Mouse (Mus musculus): Measurements from ENCODE around the gene Prrc2a.
"Not testable (repeated sequence)": the region's sequence is repeated elsewhere in the genome, so short reads cannot be mapped to it uniquely, and the experiment has no call there.

Gene Prrc2a

DNA sequence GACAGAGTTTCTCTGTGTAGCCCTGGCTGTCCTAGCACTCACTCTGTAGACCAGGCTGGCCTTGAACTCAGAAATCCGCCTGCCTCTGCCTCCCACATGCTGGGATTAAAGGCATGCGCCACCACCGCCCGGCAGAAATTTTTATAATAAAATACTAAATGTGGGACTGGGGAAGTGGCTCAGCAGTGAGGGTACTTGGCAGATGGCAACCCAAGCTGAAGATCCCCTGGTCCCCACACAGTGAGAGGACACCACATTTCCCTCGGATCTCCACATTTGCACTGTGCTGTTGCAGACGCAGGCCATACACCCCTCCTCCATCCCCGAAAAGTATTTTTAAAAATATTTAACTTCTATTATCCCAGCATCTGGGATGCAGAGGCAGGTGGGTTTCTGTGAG, 31.2 kb downstream of the Prrc2a start:
- DNase-seq (ENCODE audit: inconsistent ontology term), result no peak

DNA sequence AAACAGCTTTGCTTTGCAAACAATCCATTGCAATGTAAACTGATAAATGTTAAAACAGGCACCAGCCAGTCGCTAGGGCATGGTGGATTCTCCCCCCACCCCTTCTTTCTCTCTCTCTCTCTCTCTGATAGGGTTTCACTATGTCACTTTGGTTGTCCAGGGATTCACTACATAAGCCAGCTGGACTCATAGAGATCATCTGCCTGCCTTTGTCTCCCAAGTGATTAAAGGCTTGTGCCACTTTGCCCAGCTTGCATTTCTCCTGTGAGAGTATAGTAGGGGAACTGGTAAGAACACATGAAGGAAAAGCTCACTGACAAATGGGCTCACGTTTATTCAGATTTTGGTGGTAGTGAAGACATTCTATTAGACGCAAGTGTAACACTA, 32.5 kb downstream of the Prrc2a start:
- DNase-seq (ENCODE audit: inconsistent ontology term), result no peak

DNA sequence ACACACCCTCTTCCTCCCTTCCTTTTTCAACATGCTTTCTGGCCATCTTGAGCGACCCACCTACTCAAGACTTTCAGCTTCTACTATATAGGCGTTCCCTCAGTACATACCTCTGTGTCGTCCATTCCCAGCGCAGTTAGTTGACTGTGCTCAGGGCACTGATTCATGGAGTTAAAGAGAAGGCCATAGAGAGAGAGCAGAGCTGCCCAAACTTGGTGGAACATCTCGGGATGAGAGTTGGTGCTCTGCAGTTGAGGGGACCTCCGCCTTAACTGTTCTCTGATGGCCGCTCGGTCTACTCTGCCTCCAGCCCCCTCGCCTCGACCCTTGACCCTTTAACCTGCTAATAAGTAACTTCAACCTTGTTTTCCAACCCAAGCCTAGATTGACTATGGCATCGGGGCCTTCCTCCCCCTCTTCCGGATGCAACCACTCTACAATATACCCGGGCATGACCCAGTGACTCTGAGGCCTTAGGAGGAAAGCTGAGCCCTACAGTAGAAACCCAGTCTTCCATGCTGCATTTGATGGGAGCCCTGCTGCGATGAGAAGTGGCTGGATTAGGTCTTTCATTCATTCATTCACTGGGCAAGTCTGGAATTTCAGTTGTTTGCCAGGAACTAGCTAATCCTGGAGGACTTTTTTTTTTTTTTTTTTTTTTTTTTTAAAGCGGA, 33.1 kb downstream of the Prrc2a start, which contains the start of gene Apom:
Gene Apom (minus strand): TSS at position 551 of the 674 bp plus-strand sequence.
- no peak for DNase-seq (ENCODE audit: inconsistent ontology term)

DNA sequence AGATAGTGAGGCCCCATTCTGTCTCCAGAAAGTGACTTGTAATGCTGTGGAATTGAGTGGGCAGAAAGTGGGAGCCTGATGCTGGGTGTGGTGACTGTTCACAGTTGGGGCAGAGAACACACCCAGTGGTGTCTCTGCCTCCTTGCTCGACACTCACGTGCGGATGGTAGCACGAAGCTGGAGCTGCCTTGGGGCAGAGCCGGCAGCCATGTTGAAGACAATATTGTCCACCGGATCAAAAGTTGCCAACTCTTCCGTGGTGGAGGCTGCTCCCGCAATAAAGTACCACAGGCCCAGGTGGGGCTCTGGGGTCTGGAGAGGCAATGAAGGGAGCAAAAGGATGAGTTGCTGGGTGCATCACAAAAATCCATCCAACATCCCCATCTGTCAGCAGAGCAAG, 33.7 kb downstream of the Prrc2a start:
- DNase-seq (ENCODE audit: inconsistent ontology term), result no peak

DNA sequence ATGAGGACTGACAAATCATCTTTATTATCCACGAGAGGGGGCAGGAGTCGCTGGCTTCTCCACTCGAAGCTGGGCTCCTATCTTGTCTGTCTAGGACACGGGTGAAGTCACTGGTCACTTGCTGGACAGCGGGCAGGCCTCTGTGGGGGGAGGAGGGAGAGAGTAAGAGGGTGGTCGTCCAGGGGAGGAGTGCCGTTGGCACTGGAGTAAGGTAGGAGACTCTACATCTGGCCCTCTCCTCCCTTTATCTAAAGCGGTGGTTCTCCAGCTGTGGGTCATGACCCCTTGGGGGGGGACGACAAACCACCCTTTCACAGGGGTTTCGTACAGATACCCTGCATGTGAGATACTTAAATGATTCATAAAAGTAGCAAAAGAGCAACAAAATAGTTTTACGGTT, 35.7 kb downstream of the Prrc2a start:
- DNase-seq (ENCODE audit: inconsistent ontology term), result no peak

DNA sequence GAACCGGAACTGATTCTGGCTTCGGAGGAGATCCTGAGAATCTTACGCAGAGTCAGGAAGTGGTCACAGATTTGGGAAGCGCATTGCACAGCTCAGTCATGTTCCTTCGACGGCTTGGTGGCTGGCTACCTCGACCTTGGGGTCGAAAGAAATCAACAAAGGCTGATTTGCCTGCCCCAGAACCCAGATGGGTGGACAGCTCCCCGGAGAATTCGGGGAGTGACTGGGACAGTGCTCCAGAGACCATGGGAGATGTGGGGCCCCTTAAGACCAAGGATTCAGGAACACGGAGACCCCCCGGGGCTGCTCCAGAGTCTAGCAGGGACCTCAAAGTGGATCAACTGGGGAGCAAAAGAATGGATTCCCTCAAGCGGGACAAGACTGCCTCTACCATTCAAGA, 37.7 kb downstream of the Prrc2a start:
- DNase-seq (ENCODE audit: inconsistent ontology term), result no peak

DNA sequence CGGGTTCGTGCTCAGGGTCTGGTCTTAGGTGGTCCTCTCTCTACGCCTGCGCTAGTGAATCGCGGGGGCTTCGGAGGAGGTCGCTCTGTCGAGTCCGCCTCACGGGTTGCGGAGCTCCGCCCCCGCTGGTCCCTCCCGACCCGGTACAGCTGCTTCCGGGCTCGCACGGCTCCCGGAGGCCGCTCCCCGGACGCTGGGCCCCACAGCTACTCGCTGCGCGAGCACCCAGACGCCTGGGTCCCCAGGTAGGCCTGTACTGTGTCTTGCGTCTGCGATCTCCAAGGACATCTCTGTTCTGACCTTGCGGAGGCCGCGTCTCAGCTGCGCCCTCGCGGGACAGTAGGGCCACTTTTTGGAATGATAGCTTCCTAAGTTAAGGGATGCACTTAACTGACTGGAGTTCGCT, 38.5 kb downstream of the Prrc2a start, which contains the start of gene D17H6S53E:
Gene D17H6S53E (plus strand): TSS at position 168 of the 406 bp plus-strand sequence.
- peak; percentile 76 for DNase-seq (ENCODE audit: inconsistent ontology term)

DNA sequence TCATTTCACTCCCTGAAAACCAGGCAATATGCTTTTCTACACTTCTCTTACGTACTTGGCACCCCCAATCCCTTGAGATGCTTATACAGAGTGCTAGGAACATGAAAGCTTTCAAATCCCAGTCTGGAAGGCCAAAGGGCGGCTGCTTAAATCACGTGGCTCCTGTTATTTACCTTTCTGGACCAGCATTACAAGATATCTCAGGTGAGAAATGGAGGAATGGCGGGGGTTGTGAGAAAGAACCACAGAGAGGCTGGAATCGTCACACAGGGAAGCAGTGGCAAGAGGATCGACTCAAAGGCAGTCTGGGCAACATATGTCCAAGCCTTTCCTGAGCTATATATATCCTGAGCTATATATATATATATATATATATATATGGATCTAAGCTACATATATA, 39.1 kb downstream of the Prrc2a start:
- DNase-seq (ENCODE audit: inconsistent ontology term), result no peak

DNA sequence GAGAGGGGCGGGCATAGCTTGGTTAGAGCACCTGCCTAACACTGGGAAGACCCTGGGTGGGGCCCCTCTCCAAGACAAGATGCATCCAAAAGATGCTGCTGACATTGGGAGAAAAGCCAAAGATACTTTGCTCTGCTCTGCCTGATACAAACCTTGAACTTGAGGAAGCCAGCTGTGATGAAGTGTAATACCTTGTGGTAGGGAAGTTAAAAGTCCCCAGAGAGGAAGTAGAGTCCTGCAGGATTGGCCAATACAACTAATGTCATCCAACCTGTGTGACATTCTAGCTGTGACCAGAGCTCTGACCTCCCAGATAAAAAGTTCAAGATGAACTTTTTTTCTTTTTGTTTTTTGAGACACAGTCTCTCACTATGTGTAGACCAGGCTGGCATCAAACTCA, 39.6 kb downstream of the Prrc2a start:
- no peak for DNase-seq (ENCODE audit: inconsistent ontology term)

DNA sequence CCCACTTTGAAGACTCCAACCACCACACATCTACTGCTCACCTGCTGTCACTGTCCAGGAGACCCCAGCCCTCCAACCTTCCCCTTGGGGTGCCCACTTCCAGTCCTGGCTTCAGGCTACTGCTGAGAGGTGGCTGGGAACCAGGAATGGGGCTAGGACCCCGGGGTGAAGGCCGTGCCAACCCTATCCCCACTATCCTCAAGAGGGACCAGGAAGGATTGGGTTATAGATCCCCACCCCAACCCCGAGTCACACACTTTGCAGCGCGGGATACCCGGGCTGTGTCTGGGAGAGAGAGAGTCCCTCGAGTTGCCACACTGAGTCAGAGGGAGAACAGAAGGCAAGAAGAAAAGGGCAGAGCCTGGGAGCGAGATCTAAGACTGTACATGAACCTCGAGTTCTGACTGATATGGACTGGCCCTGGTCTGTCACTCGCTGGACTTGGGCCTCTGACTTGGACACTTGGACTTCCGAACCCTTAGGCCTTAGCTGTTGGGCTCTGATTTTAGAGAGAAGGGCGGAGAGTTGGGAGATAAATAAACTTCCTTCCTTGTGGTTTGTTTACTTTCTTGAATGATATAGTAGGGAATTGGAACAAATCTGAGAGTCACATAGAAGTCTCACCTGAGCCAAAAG, 40.3 kb downstream of the Prrc2a start:
- not testable (repeated sequence) for DNase-seq (ENCODE audit: inconsistent ontology term)

DNA sequence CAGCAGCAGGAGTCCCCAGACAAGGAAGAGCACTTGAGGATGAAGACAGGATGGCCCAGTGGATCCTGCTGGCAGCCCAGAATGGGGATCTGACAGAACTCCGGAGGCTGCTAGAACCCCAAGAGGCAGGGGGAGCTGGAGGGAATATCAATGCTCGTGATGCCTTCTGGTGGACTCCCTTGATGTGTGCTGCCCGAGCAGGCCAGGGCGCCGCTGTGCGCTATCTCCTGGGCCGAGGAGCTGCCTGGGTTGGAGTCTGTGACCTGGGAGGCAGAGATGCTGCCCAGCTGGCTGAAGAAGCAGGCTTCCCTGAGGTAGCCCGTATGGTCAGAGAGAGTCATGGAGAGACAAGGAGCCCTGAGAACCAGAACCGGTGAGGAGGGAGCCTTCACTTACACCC, 41.4 kb downstream of the Prrc2a start:
- not testable (repeated sequence) for DNase-seq (ENCODE audit: inconsistent ontology term)

DNA sequence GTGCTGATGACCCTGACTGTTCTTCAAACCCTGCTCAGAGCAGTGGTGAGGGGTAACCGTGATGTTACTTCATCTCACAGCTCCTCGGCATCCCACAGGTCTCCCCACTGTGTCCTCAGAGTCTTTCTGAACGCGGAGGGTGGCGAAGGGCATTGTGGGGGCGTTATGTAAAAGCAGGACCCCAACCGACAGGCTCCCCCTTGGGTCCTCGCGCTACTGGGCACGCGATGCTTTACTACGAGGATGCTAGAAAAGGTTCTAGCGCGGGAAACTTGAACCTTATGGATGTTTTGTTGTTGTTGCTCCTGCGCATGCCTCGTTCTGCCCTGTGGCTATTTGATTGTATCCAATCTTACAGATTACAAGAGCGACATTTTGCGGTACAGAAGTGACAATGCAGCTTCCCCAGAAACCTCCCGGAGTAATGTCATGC, 42.8 kb downstream of the Prrc2a start, which contains the start of gene Csnk2b:
Gene Csnk2b (minus strand): TSS at position 183 of the 433 bp plus-strand sequence.
- DNase-seq (ENCODE audit: inconsistent ontology term), result peak; percentile 76

DNA sequence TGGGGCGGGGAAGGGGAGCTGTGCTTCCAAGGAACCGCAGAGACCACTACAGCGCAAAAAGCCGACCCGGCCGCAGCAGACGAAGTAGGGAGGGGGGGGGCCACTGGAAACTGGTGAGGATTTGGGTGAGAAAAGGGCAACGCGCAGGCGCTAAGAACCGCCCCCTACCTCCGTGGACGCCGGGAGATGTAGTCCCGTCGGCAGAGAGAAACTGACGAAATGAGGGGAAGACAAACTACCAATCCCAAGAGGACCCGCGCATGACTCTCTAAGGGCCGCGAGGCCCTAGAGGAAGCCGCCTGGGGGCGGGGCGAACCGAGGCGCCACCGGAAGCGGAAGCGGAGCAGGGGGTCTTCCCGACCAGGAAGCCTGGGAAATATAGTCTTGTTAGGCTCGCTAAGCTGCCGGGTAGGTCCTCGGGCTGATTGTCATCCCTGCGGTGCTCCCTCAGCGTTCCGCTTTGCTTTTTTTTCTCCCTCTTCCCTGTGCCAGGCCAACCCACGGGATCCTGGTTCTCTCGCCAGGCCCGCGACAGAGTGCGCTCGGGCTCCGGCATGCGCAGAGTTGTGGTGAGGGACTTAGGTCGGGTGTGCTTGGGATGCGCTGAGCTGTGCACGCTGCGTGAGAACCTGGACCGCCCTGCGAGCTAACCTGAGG, 43.4 kb downstream of the Prrc2a start, which contains the start of gene Gpank1:
Gene Gpank1 (plus strand): TSS at position 313 of the 657 bp plus-strand sequence.
- DNase-seq (ENCODE audit: inconsistent ontology term), result peak; percentile 99

DNA sequence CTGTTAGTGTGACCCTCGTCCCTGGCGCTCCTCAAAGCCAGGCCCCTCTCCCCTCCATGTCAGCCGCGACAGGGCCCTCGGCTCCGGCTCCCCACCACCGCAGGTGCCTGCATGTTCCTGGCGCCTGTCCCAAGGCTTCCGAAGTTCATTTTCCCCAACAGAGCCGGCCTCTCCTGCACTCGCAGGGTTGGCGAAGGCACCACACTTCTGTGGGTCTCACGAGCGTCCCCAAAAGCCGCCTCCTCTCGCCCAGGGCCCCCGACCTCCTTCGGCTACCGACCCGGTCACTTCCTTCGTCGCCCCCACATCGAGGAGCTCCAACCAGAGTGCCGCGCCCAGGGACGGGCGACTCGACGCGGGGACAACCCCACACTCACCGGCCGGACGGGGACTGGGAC, 44.0 kb downstream of the Prrc2a start:
- DNase-seq (ENCODE audit: inconsistent ontology term), result no peak

DNA sequence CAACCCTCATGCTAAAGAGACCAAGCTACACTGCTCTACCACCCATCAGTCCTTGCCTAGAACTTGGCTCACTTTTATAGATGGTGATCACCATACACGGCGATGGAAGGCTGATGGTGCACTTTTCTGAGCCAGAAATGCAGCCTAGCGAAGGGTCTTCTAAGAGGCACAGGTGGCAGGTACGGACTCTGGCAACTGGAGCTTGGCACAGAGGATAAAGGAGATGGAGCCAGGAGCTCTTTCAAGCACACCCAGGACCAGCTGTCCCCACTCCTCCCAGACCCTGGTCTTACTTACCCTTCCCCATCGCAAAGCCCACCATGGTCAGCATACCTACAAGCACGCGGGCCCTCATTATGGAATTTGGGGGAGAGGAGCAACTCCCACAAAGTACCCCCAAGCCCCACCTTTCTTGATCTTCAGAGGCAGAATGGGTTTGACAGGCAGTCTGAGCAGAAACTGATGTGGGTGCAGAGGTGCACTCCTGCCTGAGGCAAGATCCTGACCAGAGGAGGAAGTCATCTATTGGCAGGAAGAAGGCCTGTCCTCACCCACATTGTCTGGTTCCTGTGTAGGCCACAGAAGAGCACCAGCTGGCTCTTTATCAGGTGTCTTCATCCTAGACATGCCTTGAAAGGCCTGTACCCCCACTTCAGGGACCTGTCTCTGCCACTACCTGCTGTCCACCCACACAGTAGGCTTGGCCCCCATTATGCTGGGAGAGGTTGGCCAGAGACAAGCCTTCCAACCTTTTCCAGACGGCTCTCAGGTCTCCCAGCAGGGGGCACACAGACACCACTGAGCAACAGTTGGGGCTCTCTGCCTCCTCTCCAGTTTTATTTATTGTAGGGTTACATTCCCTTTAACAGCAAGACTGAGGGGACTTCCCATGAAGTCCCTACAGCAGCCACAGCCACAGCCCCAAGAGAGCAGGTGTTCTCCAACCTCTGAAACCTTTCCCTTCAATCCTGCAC, 49.4 kb downstream of the Prrc2a start, which contains the start of gene Ly6g5b:
Gene Ly6g5b (minus strand): TSS at position 383 of the 974 bp plus-strand sequence.
- DNase-seq (ENCODE audit: inconsistent ontology term), result no peak

DNA sequence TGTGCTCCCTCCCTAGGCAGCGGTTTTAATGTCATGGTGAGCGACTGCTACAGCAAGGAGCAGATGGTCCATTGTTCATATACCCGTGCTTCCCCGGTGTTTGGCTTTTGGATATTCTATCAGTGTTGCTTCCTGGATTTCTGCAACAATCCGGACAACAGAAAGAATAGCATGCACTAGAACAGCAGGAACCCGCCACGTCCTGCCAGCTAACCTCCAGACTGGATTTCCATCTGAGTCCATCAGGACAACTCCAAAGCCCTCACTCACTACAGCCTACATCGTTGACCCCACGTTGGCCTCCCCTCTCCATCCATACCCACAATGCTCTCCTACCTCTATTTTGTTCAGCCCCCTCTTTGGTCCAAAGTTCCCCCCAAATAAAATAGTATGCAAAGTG, 52.9 kb downstream of the Prrc2a start:
- DNase-seq (ENCODE audit: inconsistent ontology term), result no peak

DNA sequence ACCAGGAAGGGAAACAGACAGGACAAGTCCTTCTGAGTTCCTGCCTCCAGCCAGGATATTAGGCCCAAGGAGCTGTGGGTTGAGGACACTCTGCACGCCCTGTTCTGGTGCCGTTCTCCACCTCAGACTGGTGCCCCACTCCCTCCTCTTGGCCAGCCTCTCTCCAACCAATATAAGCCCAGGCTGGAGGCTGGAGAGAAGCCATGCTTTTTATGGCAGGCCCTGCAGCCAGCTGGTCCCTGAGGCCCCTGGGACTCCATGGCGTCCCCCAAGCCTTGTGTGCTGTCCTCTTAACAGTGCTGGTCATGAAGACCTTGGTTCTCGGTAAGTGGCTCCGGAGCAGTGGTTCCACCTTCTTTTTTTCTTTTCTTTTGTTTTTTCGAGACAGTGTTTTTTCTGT, 56.6 kb downstream of the Prrc2a start, which contains the start of gene Ly6g5c:
Gene Ly6g5c (plus strand): TSS at position 183 of the 400 bp plus-strand sequence.
- no peak for DNase-seq (ENCODE audit: inconsistent ontology term)

DNA sequence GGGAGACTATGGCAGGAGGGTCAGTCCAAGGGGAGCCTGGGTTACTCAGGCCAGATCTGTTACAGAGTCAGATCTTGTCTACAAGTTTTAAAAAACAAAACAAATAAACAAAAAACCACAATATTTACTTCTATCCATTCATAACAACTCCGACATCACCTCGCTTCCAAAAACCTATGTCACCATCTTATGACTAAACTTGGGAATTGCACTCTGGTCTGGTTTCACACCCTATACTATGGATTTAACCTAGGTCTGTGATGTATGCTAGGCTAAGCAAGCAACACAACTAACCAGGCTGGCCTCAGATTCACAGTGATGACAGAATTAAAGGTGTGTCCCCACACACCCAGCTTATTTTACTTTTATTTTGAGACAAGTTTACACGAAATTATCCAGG, 58.2 kb downstream of the Prrc2a start:
- DNase-seq (ENCODE audit: inconsistent ontology term), result no peak

DNA sequence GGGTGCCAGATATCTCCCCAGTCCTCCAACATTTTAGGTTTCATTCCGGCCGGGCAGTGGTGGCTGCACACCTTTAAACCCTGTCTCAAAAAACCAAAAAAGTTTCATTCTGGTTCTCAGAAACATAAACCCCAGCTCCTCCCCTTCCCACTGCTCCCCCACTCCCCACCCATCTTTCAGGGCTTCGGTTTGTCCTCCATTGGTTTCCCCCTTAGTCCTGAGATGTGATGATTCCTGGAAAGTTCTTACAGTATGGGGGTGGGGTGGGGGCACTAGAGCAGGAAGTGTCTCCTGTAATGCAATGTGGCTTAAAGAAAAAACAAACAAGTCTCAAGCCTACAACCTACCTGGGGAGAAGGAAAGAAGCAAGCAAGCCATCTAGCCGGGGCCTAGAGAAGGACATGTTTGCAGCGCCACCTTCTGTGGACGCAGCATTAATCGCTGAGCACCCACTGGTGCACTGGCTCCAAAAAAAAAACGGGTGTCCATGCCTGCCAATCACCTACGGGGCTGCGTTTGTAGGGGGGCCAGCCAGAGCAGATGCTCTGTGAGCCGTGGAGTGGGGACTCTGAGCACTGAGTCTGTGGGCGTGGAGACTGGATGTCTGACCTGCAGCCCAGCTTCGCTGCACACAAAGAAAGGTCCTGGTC, 58.8 kb downstream of the Prrc2a start:
- peak; percentile 51 for DNase-seq (ENCODE audit: inconsistent ontology term)

DNA sequence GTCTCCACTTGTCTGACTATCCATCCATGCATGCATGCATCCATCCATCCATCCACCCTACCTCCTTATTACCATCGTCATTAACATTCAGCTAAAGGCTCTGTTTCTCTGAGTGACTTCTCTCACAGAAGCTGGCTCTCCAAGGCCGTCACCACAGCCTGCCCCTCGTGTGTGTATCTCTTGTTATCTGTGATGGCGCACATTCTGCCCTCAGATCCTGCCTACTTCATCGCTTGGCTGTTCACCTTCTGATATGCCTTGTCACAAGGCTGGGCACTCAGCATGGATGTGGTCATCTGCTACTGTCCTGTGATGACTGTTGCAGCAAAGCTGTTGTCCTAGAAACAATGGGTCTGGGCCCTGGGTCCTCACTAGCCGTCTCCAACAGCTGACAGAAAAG, 59.9 kb downstream of the Prrc2a start:
- no peak for DNase-seq (ENCODE audit: inconsistent ontology term)

DNA sequence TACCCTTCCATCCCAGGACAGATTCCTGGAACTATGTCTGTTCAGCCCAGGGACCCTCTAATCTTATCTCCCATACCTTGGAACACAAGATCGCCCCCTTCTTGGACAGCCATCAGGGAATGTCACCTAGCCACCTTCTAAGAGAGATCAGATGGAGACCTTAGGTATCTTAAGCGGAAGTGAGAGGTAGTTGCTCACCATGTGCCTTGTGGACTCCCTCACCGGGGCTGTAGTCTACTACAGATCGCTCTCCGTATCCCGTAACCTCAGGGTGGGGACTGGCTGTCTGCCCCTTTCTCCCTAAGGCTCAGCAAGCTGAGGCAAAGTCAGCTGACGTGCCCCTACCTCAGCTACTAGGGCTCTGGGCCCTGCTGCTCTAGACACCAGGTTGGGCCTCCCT, 60.6 kb downstream of the Prrc2a start:
- no peak for DNase-seq (ENCODE audit: inconsistent ontology term)

Measured in Muller cell, postnatal 12 days (primary cell).